Mouse (Mus musculus) thymus, adult 2 months (tissue): ENCODE measurements around the gene Chchd10.

Experiments
- CTCF ChIP-seq: fragments of 200-500 bp; IDR thresholded peaks from 2 replicates; pipeline ENCODE4 v1.5.1; 2012; ENCODE audit warnings: mild to moderate bottlenecking, control low read depth, low read length, moderate library complexity, borderline replicate concordance; ENCODE audit not compliant: control insufficient read depth, poor library complexity, insufficient read depth; ENCODE audit errors: extremely low read depth
- POLR2A ChIP-seq: fragments of 200-500 bp; IDR thresholded peaks from 2 replicates; pipeline ENCODE4 v1.6.1; 2012; ENCODE audit warnings: mild to moderate bottlenecking, low read length, control low read depth, moderate library complexity; ENCODE audit not compliant: control insufficient read depth, poor library complexity, insufficient read depth; ENCODE audit errors: extremely low read depth

DNA sequence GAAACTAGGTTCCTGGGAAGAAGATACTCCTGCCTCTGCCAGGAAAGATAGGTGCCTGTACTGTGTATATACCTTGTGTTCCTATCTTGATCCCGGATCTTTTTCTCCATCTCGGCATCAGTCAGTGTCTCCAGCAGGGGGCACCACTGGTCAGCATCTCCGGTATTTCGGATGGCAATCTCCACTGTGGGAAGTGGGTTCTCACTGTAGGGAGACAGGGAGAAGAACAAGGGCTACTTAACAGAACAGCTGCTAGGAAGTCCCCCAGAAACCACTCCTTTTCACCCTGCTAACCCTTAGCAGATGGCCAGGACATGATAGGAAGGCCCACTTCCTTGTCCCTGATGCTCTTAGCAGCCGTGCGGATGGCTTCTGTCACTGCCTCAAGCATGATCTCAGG is 35.6 kb upstream of the Chchd10 start:
- TF ChIP-seq CTCF (peak; percentile 54; the same call in 1 of the 2 replicates), POLR2A (no peak)
